Mouse (Mus musculus) ES-E14 (cell line): ENCODE data around the gene Carmil1.

Experiments used
- HCFC1 ChIP-seq: IDR thresholded peaks from 2 replicates; pipeline ENCODE4 v1.6.1; 2012; ENCODE audit warnings: low read length, inconsistent platforms, borderline replicate concordance; ENCODE audit not compliant: insufficient read depth
- ZNF384 ChIP-seq: IDR thresholded peaks from 2 replicates; pipeline ENCODE4 v1.6.1; 2012; ENCODE audit warnings: low read depth, low read length, inconsistent platforms

GRCm38 (mm10) chr13:24195371-24195770 is 85.2 kb downstream of the Carmil1 start:
- TF ChIP-seq ZNF384, result no peak
- TF ChIP-seq HCFC1, result no peak
